Mouse (Mus musculus) heart, postnatal 0 days (tissue): ENCODE measurements around the gene Adgrg5. TPM values are rescaled to one million over a fixed set of nuclear protein-coding genes. Genes with fewer than 3 reads are reported as not detected.

Source experiments
- ATAC-seq: fragments of 200-750 bp; cut with Nextera tagmentation; 2 replicates; pipeline ENCODE4 v1.8.0; 2017; ENCODE audit warnings: low read depth, moderate number of reproducible peaks, moderate library complexity; ENCODE audit not compliant: insufficient read depth
- DNase-seq: peaks from one replicate; pipeline ENCODE4 v3.0.0-alpha.2; 2016; ENCODE audit warnings: low spot score
- H3K27ac ChIP-seq: fragments of 300-500 bp; sonication (generic); 2 replicates; pipeline ENCODE4 v1.5.1; 2014; ENCODE audit warnings: low read depth, mild to moderate bottlenecking
- H3K27me3 ChIP-seq: fragments of 300-500 bp; sonication (generic); 2 replicates; pipeline ENCODE4 v1.6.1; 2014; ENCODE audit warnings: low read length, mixed read lengths; ENCODE audit not compliant: control insufficient read depth, insufficient read depth
- H3K36me3 ChIP-seq: fragments of 300-500 bp; sonication (generic); replicated peaks from 2 replicates; pipeline ENCODE4 v1.6.1; 2014; ENCODE audit warnings: low read length, mixed read lengths; ENCODE audit not compliant: control insufficient read depth, insufficient read depth
- H3K4me1 ChIP-seq: fragments of 300-500 bp; sonication (generic); 2 replicates; pipeline ENCODE4 v1.6.1; 2014; ENCODE audit warnings: antibody characterized with exemption; ENCODE audit not compliant: control insufficient read depth, insufficient read depth
- H3K4me2 ChIP-seq: fragments of 300-500 bp; sonication (generic); 2 replicates; pipeline ENCODE4 v1.6.1; 2014; ENCODE audit warnings: low read depth, mild to moderate bottlenecking, low read length, moderate library complexity
- H3K4me3 ChIP-seq: fragments of 300-500 bp; sonication (generic); 2 replicates; pipeline ENCODE4 v1.5.1; 2014; ENCODE audit warnings: low read depth, low read length
- H3K9ac ChIP-seq: fragments of 300-500 bp; sonication (generic); replicated peaks from 2 replicates; pipeline ENCODE4 v1.6.1; 2014; ENCODE audit warnings: low read depth, low read length, mixed read lengths
- H3K9me3 ChIP-seq: fragments of 300-500 bp; sonication (generic); replicated peaks from 2 replicates; pipeline ENCODE4 v1.6.1; 2016; ENCODE audit warnings: low read length; ENCODE audit not compliant: control insufficient read depth
- CTCF ChIP-seq: IDR thresholded peaks from 2 replicates; pipeline ENCODE4 v1.5.1; 2016; ENCODE audit warnings: antibody characterized with exemption, control low read depth, low read depth
- EP300 ChIP-seq: IDR thresholded peaks from 2 replicates; pipeline ENCODE4 v1.6.1; 2016; ENCODE audit warnings: antibody characterized with exemption, low read depth
- WGBS: fragments of 180-500 bp; shearing (Covaris S2); extraction: QIAGEN DNeasy Blood & Tissue Kit; methylation state at CpG from one replicate; pipeline ENCODE4 v1.1.7; 2014; 5-methylcytosine and 5-hydroxymethylcytosine counted together
- polyA plus RNA-seq: library from polyadenylated mRNA; unstranded; fragments of >200 nt; fragmentation: Nextera tagmentation; extraction: Ambion mirVana; gene quantifications from 2 replicates; pipeline ENCODE4 v1.2.1, GENCODE M21; 2015
- total RNA-seq: library from RNA; depleted of rRNA; stranded (reverse); fragments of >200 nt; gene quantifications from 2 replicates; pipeline ENCODE4 v1.2.3, GENCODE M21; 2014; ENCODE audit warnings: low replicate concordance; rRNA removed

Gene Adgrg5
- total RNA-seq (0.12 TPM in 1 of 2 replicates, not detected in the other), polyA plus RNA-seq (0.08 and 0.15 TPM in 2 replicates)

GRCm38 (mm10) chr8:94923405-94923804 lies at the start of gene Adgrg5:
Adgrg5 (plus strand) TSS chr8:94923694.
- DNase-seq (no peak), ATAC-seq (no peak)
- Histone ChIP-seq H3K4me2 (no peak within 1 kb of the TSS; the same call in 1 of the 2 replicates), H3K4me3 (no peak within 1 kb of the TSS), H3K9ac (no peak within 1 kb of the TSS), H3K4me1 (peaks cover 16% of the 10 kb centered on the region; the same call in 1 of the 2 replicates), H3K27ac (peak within 1 kb of the TSS; percentile 52), H3K36me3 (no peaks in the 10 kb centered on the region), H3K27me3 (no peaks in the 10 kb centered on the region), H3K9me3 (no peaks in the 10 kb centered on the region)
- TF ChIP-seq EP300 (no peak), CTCF (no peak)
- 56% methylated on average over 8 of the region's 8 CpGs for WGBS

DNA sequence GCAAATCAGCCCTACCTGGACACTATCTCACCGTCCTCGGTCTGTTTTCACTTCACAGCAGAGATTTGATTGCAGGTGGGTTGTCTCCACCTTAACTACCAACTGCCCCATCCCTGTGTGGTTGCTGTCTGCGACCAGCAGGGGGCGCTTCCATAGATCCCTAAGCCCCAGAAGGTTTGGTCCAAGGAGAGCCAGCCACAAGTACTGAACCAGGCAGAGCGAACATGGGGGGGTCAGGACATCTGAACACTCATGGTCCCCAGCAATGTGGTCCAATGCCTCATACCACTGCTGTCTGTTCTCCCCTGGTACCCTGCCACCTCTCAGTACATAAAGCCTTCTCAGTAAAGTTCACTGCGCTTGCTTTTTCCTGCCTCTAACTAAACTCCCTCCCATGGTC lies 49.1 kb upstream of the Adgrg5 start:
- peak overlapping the region; percentile 21; the same call in 1 of the 2 replicates for H3K9ac ChIP-seq
- TF ChIP-seq CTCF (peak; percentile 87), EP300 (no peak)
- DNase-seq (peak; percentile 75), ATAC-seq (peak; percentile 25; the same call in 1 of the 2 replicates)
- H3K27me3 ChIP-seq: no peaks in the 10 kb centered on the region
- H3K9me3 ChIP-seq: no peaks in the 10 kb centered on the region
- H3K4me1 ChIP-seq: peaks cover 22% of the 10 kb centered on the region
- peak overlapping the region; percentile 93 for H3K4me2 ChIP-seq
- 9% methylated on average over 6 of the region's 6 CpGs for WGBS
- peak overlapping the region; percentile 78 for H3K4me3 ChIP-seq
- 0 out of 2 replicates have a peak, but pooled peaks cover 5% of the 10 kb centered on the region for H3K36me3 ChIP-seq
- no peak overlapping the region for H3K27ac ChIP-seq

DNA sequence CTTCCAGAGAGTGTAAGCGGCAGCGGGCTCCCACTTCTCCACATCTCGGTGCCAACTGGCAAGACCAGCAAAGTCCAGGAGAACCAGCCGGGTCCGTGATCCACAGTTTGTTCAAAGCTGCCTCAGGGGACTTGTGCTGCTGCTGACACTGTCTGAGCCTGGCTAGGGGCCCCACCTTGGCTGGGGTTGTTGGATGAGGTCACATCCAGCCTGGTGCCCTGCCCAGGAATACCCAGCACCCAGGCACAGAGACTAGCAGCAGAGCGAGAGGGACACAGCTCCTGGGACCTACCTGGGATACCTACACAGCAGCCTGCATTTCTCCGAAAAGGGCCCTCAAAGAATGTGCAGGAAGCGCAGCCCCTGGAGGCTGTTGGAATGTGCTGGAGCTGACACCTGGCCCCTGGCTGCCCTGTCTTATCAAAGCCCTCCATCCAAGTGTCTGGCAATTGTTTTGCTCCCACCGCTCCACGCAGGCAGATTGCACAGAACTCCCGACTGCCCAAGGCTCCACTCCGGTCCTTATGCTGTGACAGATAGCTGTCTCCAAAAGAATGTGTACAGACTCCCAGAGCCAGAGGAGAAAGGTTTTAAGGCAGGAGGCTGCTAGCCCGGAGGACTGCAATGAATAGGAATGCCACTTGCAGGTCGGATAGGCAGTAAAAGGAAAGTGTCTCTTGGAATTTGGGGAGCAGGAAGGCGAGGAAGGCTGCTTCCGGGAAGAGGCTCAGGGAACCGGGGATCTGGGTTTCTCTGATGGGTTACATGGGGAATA lies 48.2 kb upstream of the Adgrg5 start:
- 0 out of 2 replicates have a peak, but pooled peaks have one; percentile 12 for ATAC-seq
- 4% methylated on average over 17 of the region's 17 CpGs for WGBS
- peak overlapping the region; percentile 70 for H3K27ac ChIP-seq
- no peaks in the 10 kb centered on the region for H3K9me3 ChIP-seq
- no peaks in the 10 kb centered on the region for H3K36me3 ChIP-seq
- H3K9ac ChIP-seq: peak overlapping the region; percentile 65
- H3K4me1 ChIP-seq: peaks cover 14% of the 10 kb centered on the region; the same call in 1 of the 2 replicates
- no peak for DNase-seq
- no peaks in the 10 kb centered on the region for H3K27me3 ChIP-seq
- peak overlapping the region; percentile 78 for H3K4me3 ChIP-seq
- peak overlapping the region; percentile 93 for H3K4me2 ChIP-seq
- no peak for TF ChIP-seq EP300
- no peak for TF ChIP-seq CTCF

DNA sequence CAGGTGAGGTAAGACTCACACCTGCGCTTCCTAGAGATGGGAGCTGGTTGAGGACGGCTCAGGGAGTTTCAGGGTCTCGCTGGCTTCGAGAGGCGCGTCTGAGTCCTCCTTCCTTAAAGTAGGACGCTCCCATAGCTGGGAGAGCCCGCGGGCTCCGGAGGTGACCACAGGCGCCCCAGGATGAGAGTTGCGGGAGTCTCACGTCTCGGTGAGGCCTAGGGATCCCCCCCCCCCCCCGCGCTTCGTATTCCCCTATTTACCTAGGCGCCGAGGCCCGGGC lies 47.7 kb upstream of the Adgrg5 start:
- Histone ChIP-seq H3K36me3 (no peaks in the 10 kb centered on the region), H3K27ac (peak overlapping the region; percentile 70), H3K9ac (peak overlapping the region; percentile 65), H3K4me1 (peaks cover 14% of the 10 kb centered on the region; the same call in 1 of the 2 replicates), H3K9me3 (no peaks in the 10 kb centered on the region), H3K4me3 (peak overlapping the region; percentile 78), H3K4me2 (peak overlapping the region; percentile 93), H3K27me3 (no peaks in the 10 kb centered on the region)
- 0 out of 2 replicates have a peak, but pooled peaks have one; percentile 1 for ATAC-seq
- TF ChIP-seq EP300 (no peak), CTCF (no peak)
- no peak for DNase-seq
- WGBS: under 1% methylated on average over 18 of the region's 20 CpGs

GRCm38 (mm10) chr8:94876197-94876730 lies 47.2 kb upstream of the Adgrg5 start, which contains the start of gene Dok4:
Dok4 (minus strand) TSS chr8:94876330.
- Histone ChIP-seq H3K4me3 (peak within 1 kb of the TSS; percentile 78), H3K9ac (peak within 1 kb of the TSS; percentile 65), H3K4me2 (peak within 1 kb of the TSS; percentile 93), H3K36me3 (no peaks in the 10 kb centered on the region), H3K27ac (peak within 1 kb of the TSS; percentile 70), H3K4me1 (peaks cover 14% of the 10 kb centered on the region; the same call in 1 of the 2 replicates), H3K27me3 (no peaks in the 10 kb centered on the region), H3K9me3 (no peaks in the 10 kb centered on the region)
- DNase-seq: peak; percentile 87
- under 1% methylated on average over 35 of the region's 37 CpGs for WGBS
- peak; percentile 82 for ATAC-seq
- TF ChIP-seq CTCF (no peak), EP300 (no peak)
